Mouse (Mus musculus) spleen, adult 18-20 months (tissue): ENCODE results near the gene Mrpl22.
"Not testable (repeated sequence)": the region's sequence is repeated elsewhere in the genome, so short reads cannot be mapped to it uniquely, and the experiment has no call there.

Experiments
- DNase-seq, 2 experiments: peaks; one replicate each; pipeline ENCODE4 v3.0.0; 2022; ENCODE audit warnings: mixed read lengths in 2 of 2

Mrpl22 gene

GRCm38 (mm10) chr11:58171459-58172091 is at the start of gene Mrpl22:
TSS of gene Mrpl22 (plus strand) at chr11:58171661.
- peak; percentile 87 to 93 for DNase-seq

DNA sequence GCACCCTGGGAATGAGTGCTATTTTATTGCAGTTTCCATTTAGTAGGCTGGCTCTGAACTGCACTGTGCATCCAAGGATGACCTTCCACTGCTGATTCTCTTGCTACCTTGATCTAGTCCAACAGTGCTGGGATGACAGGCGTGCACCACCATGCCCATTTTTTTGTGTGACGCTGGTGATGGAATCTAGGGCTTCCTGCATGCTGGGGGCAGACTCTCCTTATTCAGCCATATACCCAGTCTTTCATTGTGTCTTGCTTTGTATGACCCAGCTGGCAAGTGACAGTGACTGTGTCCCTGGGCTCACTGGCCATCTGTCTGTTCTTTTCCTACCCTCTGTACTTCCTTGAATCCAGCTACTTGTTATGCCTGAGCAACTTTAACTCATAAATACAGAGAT is 47.8 kb upstream of the Mrpl22 start:
- no peak for DNase-seq

- DNase-seq = no peak
These were observed 46.4 kb upstream of the Mrpl22 start for GRCm38 (mm10) chr11:58125021-58125420.

DNA sequence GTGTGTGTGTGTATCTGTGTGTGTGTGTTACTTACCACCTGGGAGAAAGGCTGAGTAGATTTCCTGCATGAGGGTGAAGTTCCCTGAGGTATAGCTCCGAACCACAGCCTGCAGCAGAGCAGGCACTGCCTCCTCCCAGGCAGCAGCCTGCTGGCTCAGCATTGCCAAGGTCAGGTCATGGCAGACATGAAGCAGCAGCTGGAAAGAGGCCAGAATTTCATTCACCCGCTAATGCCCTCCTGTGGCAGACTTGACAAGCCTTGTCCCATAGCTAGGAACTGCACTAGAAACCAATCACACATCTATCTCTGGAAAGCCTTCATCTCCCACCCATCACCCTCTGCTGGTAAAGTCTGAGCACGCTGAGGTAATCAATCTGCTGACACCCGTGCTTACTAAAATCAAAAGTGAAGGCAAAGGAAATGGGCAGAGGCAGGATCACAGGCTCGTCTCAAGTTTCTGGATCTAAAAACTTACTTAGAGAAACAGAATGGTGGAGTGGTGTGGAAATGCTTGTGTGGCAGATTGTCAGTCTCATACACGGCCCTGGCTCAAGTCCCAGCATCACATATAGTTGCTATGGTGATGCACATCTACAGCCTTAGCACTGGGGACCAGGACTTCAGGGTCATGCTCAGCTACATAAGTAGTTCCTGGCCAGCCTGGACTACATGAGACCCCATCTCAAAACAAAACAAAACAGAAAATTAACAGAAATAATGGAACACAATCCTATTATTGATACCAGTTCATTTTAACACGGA is 44.9 kb upstream of the Mrpl22 start:
- DNase-seq = peak in 1 of 2 experiments; percentile 11

- DNase-seq = no peak
These were observed 43.9 kb upstream of the Mrpl22 start for GRCm38 (mm10) chr11:58127544-58127943.

GRCm38 (mm10) chr11:58129302-58129843 is 42.1 kb upstream of the Mrpl22 start:
- no peak for DNase-seq

DNA sequence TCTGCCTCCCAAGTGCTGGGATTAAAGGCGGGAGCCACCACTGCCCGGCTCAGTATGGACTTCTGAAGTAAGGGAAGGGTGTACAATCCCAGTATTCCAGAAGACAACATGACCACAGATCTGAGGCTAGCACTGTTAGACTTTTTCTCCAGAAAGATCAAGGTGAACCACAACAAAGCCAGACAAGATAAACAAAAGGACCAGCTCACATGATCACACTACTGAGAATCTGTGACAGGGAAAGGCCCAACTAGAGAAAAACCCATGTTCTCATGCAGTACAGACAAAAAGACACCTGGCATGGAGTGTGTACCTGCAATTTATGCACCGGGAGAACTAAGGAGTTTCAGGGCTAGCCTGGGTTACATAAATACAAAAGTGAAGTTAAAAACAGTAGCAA is 39.4 kb upstream of the Mrpl22 start:
- DNase-seq = no peak

GRCm38 (mm10) chr11:58134869-58135268 is 36.6 kb upstream of the Mrpl22 start:
- no peak for DNase-seq

DNA sequence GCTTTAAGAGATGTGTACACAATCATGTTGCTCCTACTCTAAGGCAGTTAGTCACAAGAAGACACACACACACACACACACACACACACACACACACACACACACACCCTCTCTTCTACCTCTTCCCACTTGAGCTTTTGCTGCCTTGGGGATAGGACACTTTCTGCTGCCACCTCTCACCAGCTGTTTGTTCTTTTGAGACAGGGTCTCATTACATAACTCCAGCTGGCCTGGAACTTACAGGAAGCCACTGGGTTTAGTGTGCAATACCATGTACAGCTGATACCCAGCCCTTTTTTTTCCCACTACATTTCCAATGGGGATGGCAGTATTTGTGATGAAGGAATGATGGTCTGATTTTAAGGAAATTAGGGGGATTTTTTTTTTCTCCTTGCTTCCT is 36.2 kb upstream of the Mrpl22 start:
- no peak for DNase-seq

GRCm38 (mm10) chr11:58136677-58137076 is 34.8 kb upstream of the Mrpl22 start:
- DNase-seq = no peak

DNA sequence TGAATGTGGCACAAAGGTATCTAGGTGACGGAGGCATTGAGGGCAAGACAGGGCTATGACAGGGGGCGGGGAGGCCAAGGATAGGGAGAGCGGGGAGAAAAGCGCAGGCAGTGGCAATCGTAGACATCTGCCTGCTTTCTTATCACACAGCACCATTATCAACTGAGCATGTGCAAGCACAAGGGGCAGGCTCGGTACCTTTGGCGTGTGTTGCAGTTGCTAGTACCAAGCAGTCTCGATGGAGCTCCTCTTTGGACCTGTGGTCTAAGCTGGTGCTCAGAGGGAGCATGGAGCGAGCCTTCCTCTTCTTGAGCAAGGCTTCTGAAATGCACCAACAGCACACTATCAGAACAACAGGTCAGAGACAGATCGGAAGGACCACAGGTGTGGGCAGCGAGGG is 32.6 kb upstream of the Mrpl22 start:
- DNase-seq = no peak

DNA sequence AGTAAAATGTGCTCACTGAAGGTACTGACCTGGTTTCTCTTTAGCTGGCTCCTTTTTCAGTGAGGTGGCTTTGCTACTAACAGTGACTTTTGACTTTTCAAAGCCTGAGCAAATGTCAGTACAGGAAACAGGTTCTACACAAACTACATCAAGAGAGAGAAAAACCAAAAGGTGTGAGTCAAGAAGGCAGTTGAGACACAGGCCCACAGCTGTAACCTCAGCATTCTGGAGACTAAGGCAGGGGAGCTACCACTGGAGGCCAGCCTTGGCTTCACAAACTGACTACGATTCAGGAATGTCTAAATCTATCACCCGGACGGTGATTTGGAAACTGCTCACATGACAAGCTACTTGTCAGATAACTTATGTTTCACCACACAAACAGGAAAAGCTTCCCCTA is 32.0 kb upstream of the Mrpl22 start:
- no peak for DNase-seq

GRCm38 (mm10) chr11:58143704-58144426 is 27.6 kb upstream of the Mrpl22 start:
- DNase-seq = no peak

DNA sequence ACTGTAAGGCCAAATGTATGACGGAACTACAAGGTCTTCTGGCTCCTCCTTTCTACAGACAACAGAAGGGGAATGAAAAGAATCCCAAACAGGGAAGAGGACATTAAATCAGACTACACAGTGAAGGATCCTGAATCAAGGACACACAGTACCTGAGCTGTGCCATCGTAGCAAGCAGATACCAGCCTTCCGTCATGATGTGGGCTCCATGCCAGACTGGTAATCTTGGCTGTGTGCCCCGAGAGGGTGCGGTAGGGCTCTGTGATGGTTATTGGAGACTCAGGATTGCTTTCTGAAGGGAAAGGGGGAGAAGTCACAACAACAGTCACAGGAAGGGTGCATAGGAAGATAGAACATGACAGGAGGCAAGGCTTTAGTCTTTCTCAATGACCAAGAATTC is 25.2 kb upstream of the Mrpl22 start:
- no peak for DNase-seq

- DNase-seq = no peak
These were observed 16.0 kb upstream of the Mrpl22 start for GRCm38 (mm10) chr11:58155458-58155857.

GRCm38 (mm10) chr11:58156871-58157270 is 14.6 kb upstream of the Mrpl22 start:
- DNase-seq = no peak

- no peak for DNase-seq
These were observed 6.4 kb upstream of the Mrpl22 start for GRCm38 (mm10) chr11:58165072-58165471.

GRCm38 (mm10) chr11:58167822-58168166 is 3.7 kb upstream of the Mrpl22 start:
- DNase-seq = no peak

- peak; percentile 73 to 87 for DNase-seq
These were observed 3.1 kb upstream of the Mrpl22 start, which contains the start of gene Gemin5 for GRCm38 (mm10) chr11:58168167-58168915. TSS of gene Gemin5 (minus strand) at chr11:58168539.

GRCm38 (mm10) chr11:58169666-58170065 is 1.8 kb upstream of the Mrpl22 start:
- no peak for DNase-seq

DNA sequence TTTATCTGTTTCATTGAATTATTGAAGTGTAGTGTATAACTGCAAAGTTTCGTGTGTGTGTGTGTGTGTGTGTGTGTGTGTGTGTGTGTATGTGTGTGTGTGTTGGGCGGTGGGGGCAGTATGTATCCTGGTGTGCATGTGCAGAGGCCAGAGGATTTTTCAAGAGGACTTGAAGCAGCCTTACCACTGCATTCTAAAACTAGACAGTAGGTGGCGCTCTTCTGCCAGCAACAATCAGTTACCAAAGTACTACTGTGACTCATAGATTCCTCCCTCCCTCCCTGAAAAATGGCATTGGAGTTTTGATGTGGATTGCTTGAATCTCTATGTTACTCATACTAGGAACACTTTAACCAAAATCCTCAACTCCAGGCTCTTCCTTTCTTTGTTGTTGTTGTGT is 8.1 kb downstream of the Mrpl22 start:
- peak; percentile 29 to 66 for DNase-seq

DNA sequence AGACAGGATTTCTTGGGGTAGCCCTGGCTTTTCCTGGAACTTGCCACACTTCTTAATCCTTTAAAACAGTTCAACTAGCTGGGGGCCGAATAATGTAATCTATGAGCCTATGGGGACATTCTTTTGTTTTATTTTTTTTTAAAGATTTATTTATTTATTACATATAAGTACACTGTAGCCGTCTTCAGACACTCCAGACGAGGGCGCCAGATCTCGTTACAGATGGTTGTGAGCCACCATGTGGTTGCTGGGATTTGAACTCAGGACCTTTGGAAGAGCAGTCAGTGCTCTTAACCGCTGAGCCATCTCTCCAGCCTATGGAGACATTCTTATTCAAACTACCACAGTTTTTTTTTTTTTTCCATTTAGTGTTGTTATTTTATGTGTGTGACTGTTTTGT is 8.5 kb downstream of the Mrpl22 start:
- not testable (repeated sequence) for DNase-seq

DNA sequence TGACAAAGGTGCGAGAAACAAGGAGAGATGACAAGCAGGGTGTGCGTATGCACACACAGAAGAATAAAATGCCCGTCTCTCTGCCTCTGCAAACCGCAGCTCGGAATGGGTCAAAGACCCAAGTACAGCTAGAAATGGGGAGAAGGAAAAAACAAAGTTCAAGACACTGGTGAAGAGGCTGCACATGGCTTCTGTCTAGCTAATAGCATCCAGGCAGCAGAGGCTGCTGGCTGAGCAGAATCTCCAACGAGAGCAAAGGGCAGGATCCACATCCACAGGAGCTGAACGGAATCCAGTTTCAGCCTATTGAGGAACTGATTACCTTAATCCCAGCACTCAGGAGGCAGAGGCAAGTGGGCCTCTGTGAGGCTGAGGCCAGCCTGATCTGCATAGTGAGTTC is 9.3 kb downstream of the Mrpl22 start:
- no peak for DNase-seq
